Mouse (Mus musculus): ENCODE results near the gene E330014E10Rik.
"Not testable (repeated sequence)": the region's sequence is repeated elsewhere in the genome, so short reads cannot be mapped to it uniquely, and the experiment has no call there.

Gene E330014E10Rik

DNA sequence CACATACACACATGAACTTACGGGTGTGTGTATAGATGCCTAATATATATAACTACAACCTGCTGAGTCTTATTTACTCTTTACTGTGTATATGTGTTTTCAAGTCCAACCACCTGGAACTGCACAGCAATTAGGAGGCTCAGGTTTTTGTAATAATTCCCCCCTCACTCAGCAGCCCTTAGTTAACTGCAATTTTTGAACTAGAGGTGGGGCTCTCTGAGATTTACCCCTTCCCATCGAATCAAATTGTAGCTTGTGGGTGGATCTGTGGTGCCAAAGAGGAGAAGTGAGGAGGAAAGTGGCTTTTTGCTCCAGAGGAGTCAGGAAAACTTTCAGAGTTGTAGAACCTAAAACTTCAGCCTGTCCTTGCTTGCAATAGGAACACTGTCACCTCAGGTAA, at the start of gene E330014E10Rik:
Gene E330014E10Rik, plus strand, starts transcription at position 301 of the 400 bp plus-strand sequence.
- DNase-seq (ENCODE audit: low spot score in 2 of 2) = not testable (repeated sequence)

DNA sequence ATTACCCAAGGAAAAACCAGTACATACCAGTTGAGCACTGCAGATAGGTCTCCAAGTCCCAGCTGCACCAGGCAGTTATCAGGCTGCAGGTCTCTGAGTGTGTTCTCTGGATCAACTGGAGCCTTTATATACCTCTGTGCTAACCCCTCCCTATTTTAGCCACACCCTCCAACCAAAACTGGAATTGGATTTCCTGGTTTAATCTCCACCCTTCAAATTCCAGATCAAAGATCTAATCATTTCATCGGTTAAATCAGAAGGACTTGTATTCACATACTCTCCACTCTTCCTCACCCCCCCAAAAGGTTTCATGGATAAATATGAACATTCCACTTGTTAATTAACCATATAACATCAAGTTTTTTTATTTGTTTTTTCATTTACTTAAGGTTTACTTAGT, 39.7 kb upstream of the E330014E10Rik start, which contains the start of gene Gm7978:
Gene Gm7978, minus strand, starts transcription at position 101 of the 400 bp plus-strand sequence.
- DNase-seq (ENCODE audit: low spot score in 2 of 2) = not testable (repeated sequence)

DNA sequence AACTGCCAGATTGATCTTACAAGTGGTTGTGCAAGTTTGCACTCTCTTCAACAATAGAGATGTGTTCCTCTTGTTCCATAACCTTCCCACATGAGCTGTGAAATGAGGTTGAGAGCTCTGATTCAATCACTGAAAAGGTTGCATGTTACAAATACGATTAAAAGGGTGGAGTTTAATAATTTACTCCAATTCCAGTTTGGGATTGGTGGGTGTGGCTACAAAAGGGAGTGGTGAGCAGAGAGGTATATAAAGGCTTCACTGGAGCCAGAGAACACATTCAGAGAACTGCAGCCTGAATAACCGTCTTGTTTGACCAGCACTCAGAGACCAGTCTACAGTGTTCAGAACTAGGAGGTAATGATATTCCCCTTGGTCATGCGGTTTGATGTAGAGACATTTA, 34.1 kb upstream of the E330014E10Rik start, which contains the start of gene Gm7982:
Gene Gm7982, plus strand, starts transcription at position 301 of the 400 bp plus-strand sequence.
- DNase-seq (ENCODE audit: low spot score in 2 of 2) = not testable (repeated sequence)

DNA sequence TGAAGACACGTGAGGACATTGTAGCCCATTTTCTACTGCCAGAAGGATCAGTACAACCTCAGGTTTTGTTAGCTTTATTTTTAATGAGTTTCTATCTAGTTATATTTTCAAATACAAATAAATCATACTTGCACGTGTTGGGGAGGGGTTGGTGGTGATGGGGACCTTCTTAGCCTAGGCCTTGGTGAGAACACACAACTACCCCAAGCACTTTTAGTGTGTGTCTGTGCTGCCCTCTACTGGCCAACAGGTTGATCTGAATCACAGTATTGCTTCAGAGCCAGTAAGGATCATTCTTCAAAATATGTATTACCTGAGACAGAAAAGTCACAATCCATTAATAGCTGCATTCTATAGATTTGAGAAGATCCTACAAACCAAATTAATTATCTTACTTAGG, 35.1 kb downstream of the E330014E10Rik start:
- DNase-seq (ENCODE audit: low spot score in 2 of 2) = peak in 1 of 2 experiments; percentile 5

DNA sequence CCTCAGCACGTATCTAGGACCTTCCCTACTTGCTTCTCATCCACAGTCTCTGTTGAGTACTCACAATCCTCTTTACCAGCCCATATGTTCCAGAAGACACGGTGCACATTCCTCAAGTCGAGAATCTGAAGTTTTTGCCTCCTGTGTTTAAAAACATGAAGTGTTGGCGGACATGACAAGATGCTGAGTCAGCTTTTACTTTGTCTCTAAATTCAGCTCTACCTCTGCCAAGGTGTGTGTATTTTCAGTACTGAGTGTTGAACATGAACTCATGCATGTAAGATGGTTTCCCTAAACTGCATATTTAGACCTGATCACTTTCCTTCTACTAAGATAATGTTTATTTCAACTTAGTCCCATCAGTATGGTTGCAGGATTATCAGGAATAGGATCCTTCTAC, 60.8 kb downstream of the E330014E10Rik start:
- no peak for DNase-seq (ENCODE audit: low spot score in 2 of 2)

DNA sequence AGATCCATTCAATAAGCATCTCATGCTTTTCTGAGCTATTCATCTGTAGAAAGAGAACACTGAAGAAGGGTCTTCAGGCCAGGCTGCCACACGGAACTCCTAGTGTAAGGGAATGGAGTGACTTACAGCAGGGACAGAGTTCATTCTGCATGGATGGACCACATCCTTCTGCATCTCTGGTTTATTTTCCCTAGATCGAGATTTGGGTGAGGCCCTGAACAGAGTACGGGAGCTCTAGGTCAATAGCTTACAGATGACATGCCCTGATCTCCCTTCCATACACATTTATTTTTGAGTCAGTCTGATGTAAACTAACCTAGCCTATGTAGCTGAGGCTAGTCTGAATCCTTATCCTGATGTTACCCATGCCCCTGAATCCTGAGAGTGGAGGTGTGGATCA, 78.2 kb downstream of the E330014E10Rik start:
- no peak for DNase-seq (ENCODE audit: low spot score in 2 of 2)

Data from left cerebral cortex, adult 9 months (tissue).